Mouse (Mus musculus): ENCODE results near the gene Ccdc185. TPM values are rescaled to one million over a fixed set of nuclear protein-coding genes. Genes with fewer than 3 reads are reported as not detected.
A peak's percentile ranks its signal among the peaks of the same experiment; 100 is the strongest.

Ccdc185 gene
- polyA plus RNA-seq, 1 experiment = not detected

DNA sequence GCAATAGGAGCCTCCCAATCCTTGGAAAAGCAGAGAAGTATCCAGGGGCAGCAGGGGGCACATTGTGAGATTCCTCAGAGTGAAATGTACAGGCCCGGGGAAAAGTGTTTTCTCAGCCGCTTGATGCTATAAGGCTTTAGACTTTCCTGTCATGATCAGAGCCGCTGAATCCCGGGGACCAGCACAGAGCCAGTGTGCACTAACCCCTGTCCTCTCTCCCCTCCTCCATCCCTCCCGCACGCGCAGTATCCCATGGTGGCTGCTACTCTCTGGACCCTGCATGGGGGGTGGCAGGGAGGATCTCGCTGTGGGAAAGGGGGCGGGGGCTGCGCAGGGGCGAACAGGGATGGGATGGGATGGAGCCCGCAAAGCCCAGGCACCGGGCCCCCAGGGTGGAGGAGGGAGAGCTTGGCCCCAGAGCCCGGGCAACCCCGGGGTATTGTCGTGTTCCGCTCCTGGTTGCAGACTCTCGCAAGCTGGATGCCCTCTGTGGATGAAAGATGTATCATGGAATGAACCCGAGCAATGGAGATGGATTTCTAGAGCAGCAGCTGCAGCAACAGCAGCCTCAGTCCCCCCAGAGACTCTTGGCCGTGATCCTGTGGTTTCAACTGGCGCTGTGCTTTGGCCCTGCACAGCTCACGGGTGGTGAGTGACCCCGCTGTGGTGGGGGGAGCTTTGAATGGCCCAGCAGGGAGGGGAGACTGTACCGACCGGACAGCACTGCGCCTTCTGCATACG lies 15.7 kb upstream of the Ccdc185 start:
- TF ChIP-seq CTCF (IDR thresholded peaks at IDR 0.05; ENCODE audit: extremely low read depth, insufficient read length, insufficient replicate concordance, low read depth, low read length) (no peak), POLR2A (IDR thresholded peaks at IDR 0.05; ENCODE audit: low read depth, low read length) (no peak)
- Histone ChIP-seq H3K4me3 (ENCODE audit: low read depth, low read length) (peak overlapping the region; percentile 61), H3K4me1 (ENCODE audit: control insufficient read depth, insufficient read depth, insufficient read length, low read length) (peaks cover 4% of the 10 kb centered on the region; the same call in 1 of the 2 replicates), H3K27ac (ENCODE audit: insufficient read depth, low read depth, low read length) (no peak overlapping the region), H3K36me3 (ENCODE audit: control insufficient read depth, insufficient read depth, low read length) (no peaks in the 10 kb centered on the region), H3K27me3 (ENCODE audit: control insufficient read depth, insufficient read depth, low read length) (peaks cover 13% of the 10 kb centered on the region)
- 11% methylated on average over 27 of the region's 27 CpGs for WGBS

DNA sequence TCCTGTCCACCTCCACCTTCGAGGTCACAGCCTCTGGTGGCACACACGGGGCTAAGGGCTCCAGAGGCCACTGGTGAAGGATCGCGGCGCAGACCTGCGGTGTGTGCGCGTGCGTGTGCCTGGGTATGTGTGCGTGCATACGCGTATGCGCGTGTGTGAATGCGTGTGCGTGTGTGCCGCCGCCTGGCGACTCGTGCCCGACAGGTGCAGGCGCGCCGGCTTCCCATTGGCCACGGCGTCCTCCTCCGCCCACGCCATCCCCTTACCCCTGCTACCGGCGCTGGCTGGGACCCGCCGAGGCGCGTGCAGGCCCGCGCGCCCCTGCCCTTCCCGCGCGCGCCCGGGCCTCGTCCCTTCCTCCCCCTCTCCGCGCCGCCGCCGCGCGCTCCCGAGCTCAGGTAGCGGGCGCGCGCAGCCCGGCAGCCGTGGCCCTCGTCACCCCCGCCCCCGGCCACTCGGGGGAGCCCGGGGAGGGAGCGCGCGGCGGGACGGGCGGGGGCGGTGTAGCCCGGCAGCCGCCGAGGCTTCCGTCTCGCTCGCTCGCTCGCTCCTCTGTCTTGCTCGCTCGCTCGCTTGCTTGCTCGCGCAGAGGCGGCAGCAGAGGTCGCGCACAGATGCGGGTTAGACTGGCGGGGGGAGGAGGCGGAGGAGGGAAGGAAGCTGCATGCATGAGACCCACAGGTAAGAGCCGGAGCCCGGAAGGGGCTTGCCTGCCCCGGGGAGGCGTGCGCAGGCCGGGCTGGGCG lies 14.9 kb upstream of the Ccdc185 start, which contains the start of gene Susd4:
Susd4 (plus strand) TSS at position 145 of the 746 bp plus-strand sequence.
- WGBS = 1% methylated on average over 94 of the region's 95 CpGs
- H3K27ac ChIP-seq (ENCODE audit: insufficient read depth, low read depth, low read length) = no peak within 1 kb of the TSS

GRCm38 (mm10) chr1:182763191-182763715 lies 14.3 kb upstream of the Ccdc185 start:
- TF ChIP-seq POLR2A (IDR thresholded peaks at IDR 0.05; ENCODE audit: low read depth, low read length) = no peak
- TF ChIP-seq CTCF (IDR thresholded peaks at IDR 0.05; ENCODE audit: extremely low read depth, insufficient read length, insufficient replicate concordance, low read depth, low read length) = no peak
- H3K36me3 ChIP-seq (ENCODE audit: control insufficient read depth, insufficient read depth, low read length) = no peaks in the 10 kb centered on the region
- H3K4me1 ChIP-seq (ENCODE audit: control insufficient read depth, insufficient read depth, insufficient read length, low read length) = peaks cover 4% of the 10 kb centered on the region; the same call in 1 of the 2 replicates
- no peak overlapping the region for H3K27ac ChIP-seq (ENCODE audit: insufficient read depth, low read depth, low read length)
- 18% methylated on average over 17 of the region's 17 CpGs for WGBS
- peaks cover 13% of the 10 kb centered on the region for H3K27me3 ChIP-seq (ENCODE audit: control insufficient read depth, insufficient read depth, low read length)
- H3K4me3 ChIP-seq (ENCODE audit: low read depth, low read length) = peak overlapping the region; percentile 61

More for the DNA sequence above, 14.9 kb upstream of the Ccdc185 start, which contains the start of gene Susd4:
- Histone ChIP-seq H3K27me3 (ENCODE audit: control insufficient read depth, insufficient read depth, low read length) (peaks cover 13% of the 10 kb centered on the region), H3K36me3 (ENCODE audit: control insufficient read depth, insufficient read depth, low read length) (no peaks in the 10 kb centered on the region), H3K4me1 (ENCODE audit: control insufficient read depth, insufficient read depth, insufficient read length, low read length) (peaks cover 4% of the 10 kb centered on the region; the same call in 1 of the 2 replicates), H3K4me3 (ENCODE audit: low read depth, low read length) (peak within 1 kb of the TSS; percentile 61)
- TF ChIP-seq CTCF (IDR thresholded peaks at IDR 0.05; ENCODE audit: extremely low read depth, insufficient read length, insufficient replicate concordance, low read depth, low read length) (no peak), POLR2A (IDR thresholded peaks at IDR 0.05; ENCODE audit: low read depth, low read length) (no peak)

- TF ChIP-seq CTCF (IDR thresholded peaks at IDR 0.05; ENCODE audit: extremely low read depth, insufficient read length, insufficient replicate concordance, low read depth, low read length) (no peak), POLR2A (IDR thresholded peaks at IDR 0.05; ENCODE audit: low read depth, low read length) (no peak)
- peaks cover 4% of the 10 kb centered on the region; the same call in 1 of the 2 replicates for H3K4me1 ChIP-seq (ENCODE audit: control insufficient read depth, insufficient read depth, insufficient read length, low read length)
- no peak overlapping the region for H3K27ac ChIP-seq (ENCODE audit: insufficient read depth, low read depth, low read length)
- H3K4me3 ChIP-seq (ENCODE audit: low read depth, low read length) = no peak overlapping the region
- H3K27me3 ChIP-seq (ENCODE audit: control insufficient read depth, insufficient read depth, low read length) = peaks cover 2% of the 10 kb centered on the region
- no peaks in the 10 kb centered on the region for H3K36me3 ChIP-seq (ENCODE audit: control insufficient read depth, insufficient read depth, low read length)
- WGBS = 91% methylated on average over 1 of the region's 1 CpGs
Measured at GRCm38 (mm10) chr1:182758783-182759182, 9.8 kb upstream of the Ccdc185 start.

GRCm38 (mm10) chr1:182754865-182755264 lies 5.9 kb upstream of the Ccdc185 start:
- Histone ChIP-seq H3K4me1 (ENCODE audit: control insufficient read depth, insufficient read depth, insufficient read length, low read length) (no peaks in the 10 kb centered on the region), H3K27ac (ENCODE audit: insufficient read depth, low read depth, low read length) (no peak overlapping the region), H3K4me3 (ENCODE audit: low read depth, low read length) (no peak overlapping the region), H3K27me3 (ENCODE audit: control insufficient read depth, insufficient read depth, low read length) (no peaks in the 10 kb centered on the region), H3K36me3 (ENCODE audit: control insufficient read depth, insufficient read depth, low read length) (no peaks in the 10 kb centered on the region)
- TF ChIP-seq POLR2A (IDR thresholded peaks at IDR 0.05; ENCODE audit: low read depth, low read length) (no peak), CTCF (IDR thresholded peaks at IDR 0.05; ENCODE audit: extremely low read depth, insufficient read length, insufficient replicate concordance, low read depth, low read length) (no peak)
- WGBS = 80% methylated on average over 5 of the region's 5 CpGs

- 69% methylated on average over 8 of the region's 8 CpGs for WGBS
- H3K27me3 ChIP-seq (ENCODE audit: control insufficient read depth, insufficient read depth, low read length) = no peaks in the 10 kb centered on the region
- H3K27ac ChIP-seq (ENCODE audit: insufficient read depth, low read depth, low read length) = no peak overlapping the region
- no peaks in the 10 kb centered on the region for H3K4me1 ChIP-seq (ENCODE audit: control insufficient read depth, insufficient read depth, insufficient read length, low read length)
- no peaks in the 10 kb centered on the region for H3K36me3 ChIP-seq (ENCODE audit: control insufficient read depth, insufficient read depth, low read length)
- no peak overlapping the region for H3K4me3 ChIP-seq (ENCODE audit: low read depth, low read length)
- TF ChIP-seq CTCF (IDR thresholded peaks at IDR 0.05; ENCODE audit: extremely low read depth, insufficient read length, insufficient replicate concordance, low read depth, low read length) (no peak), POLR2A (IDR thresholded peaks at IDR 0.05; ENCODE audit: low read depth, low read length) (no peak)
Measured at GRCm38 (mm10) chr1:182753694-182754093, 4.7 kb upstream of the Ccdc185 start.

DNA sequence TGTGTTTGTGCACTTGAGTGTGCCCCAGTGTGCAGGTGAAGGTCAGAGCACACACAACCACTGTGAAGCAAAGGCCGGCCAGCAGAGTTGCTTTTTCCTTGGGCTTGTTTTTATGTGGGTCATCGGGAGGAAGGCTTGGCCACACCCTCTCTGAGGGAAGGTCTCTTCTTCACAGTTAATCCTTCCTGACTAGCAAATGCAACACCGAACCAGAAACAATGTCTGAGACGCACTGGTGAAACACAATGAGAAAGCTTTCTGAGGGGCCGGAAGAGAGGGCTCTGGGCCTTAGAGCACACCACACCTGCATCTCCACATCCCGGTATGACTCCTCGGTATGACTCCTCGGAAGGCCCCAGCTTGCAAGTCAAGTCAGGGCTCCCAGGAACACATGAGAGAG lies 2.3 kb upstream of the Ccdc185 start:
- no peaks in the 10 kb centered on the region for H3K36me3 ChIP-seq (ENCODE audit: control insufficient read depth, insufficient read depth, low read length)
- H3K27ac ChIP-seq (ENCODE audit: insufficient read depth, low read depth, low read length) = no peak overlapping the region
- 81% methylated on average over 8 of the region's 8 CpGs for WGBS
- TF ChIP-seq POLR2A (IDR thresholded peaks at IDR 0.05; ENCODE audit: low read depth, low read length) (no peak), CTCF (IDR thresholded peaks at IDR 0.05; ENCODE audit: extremely low read depth, insufficient read length, insufficient replicate concordance, low read depth, low read length) (no peak)
- no peaks in the 10 kb centered on the region for H3K4me1 ChIP-seq (ENCODE audit: control insufficient read depth, insufficient read depth, insufficient read length, low read length)
- H3K27me3 ChIP-seq (ENCODE audit: control insufficient read depth, insufficient read depth, low read length) = no peaks in the 10 kb centered on the region
- no peak overlapping the region for H3K4me3 ChIP-seq (ENCODE audit: low read depth, low read length)

Measured in small intestine, adult 2 months (tissue).